Mouse (Mus musculus) liver, adult 2 months (tissue): Measurements from ENCODE around the gene Pspn. TPM values are rescaled to one million over a fixed set of nuclear protein-coding genes. Genes with fewer than 3 reads are reported as not detected.

ENCODE experiments used
- DNase-seq: peaks from one replicate; pipeline ENCODE4 v3.0.0-alpha.2; 2011; ENCODE audit warnings: low read depth, low spot score; ENCODE audit errors: extremely low read depth
- H3K27ac ChIP-seq: fragments of 200-500 bp; replicated peaks from 2 replicates; pipeline ENCODE4 v1.5.1; 2012; ENCODE audit warnings: low read depth, mild to moderate bottlenecking, control low read depth, inconsistent platforms, low read length; ENCODE audit not compliant: insufficient read depth
- H3K27me3 ChIP-seq: fragments of 200-500 bp; 2 replicates; pipeline ENCODE4 v1.6.1; 2012; ENCODE audit warnings: mild to moderate bottlenecking, moderate library complexity, low read length, inconsistent platforms; ENCODE audit not compliant: control insufficient read depth, insufficient read depth
- H3K36me3 ChIP-seq: fragments of 200-500 bp; 2 replicates; pipeline ENCODE4 v1.6.1; 2012; ENCODE audit warnings: low read length, inconsistent platforms; ENCODE audit not compliant: control insufficient read depth, insufficient read depth
- H3K4me1 ChIP-seq: fragments of 200-500 bp; 2 replicates; pipeline ENCODE4 v1.6.1; 2011; ENCODE audit warnings: low read length; ENCODE audit not compliant: control insufficient read depth, insufficient read depth
- H3K4me3 ChIP-seq: fragments of 200-500 bp; 2 replicates; pipeline ENCODE4 v1.5.1; 2011; ENCODE audit warnings: low read depth, mild to moderate bottlenecking, control low read depth, low read length, moderate library complexity; ENCODE audit not compliant: insufficient read depth
- H3K79me2 ChIP-seq: fragments of 200-500 bp; 2 replicates; pipeline ENCODE4 v1.6.1; 2012; ENCODE audit warnings: inconsistent platforms, mild to moderate bottlenecking, low read length, moderate library complexity; ENCODE audit not compliant: control insufficient read depth, insufficient read depth
- H3K9ac ChIP-seq: fragments of 200-500 bp; 2 replicates; pipeline ENCODE4 v1.6.1; 2012; ENCODE audit warnings: low read depth, mild to moderate bottlenecking, control low read depth, inconsistent platforms, low read length
- CTCF ChIP-seq: fragments of 200-500 bp; IDR thresholded peaks from 2 replicates; pipeline ENCODE4 v1.5.1; 2011; ENCODE audit warnings: low read depth, low read length, control low read depth
- POLR2A ChIP-seq: fragments of 200-500 bp; IDR thresholded peaks from 2 replicates; pipeline ENCODE4 v1.6.1; 2011; ENCODE audit warnings: low read length, control low read depth; ENCODE audit not compliant: insufficient read depth; ENCODE audit errors: extremely low read depth
- WGBS: fragments of 180-500 bp; shearing (Covaris S2); methylation state at CpG from one replicate; pipeline ENCODE4 v1.1.7; 2018; 5-methylcytosine and 5-hydroxymethylcytosine counted together
- polyA plus RNA-seq: library from polyadenylated mRNA; depleted of rRNA; stranded (reverse); fragments of >200 nt; gene quantifications from 2 replicates; pipeline ENCODE4 v1.2.3, GENCODE M21; 2012; rRNA removed
- total RNA-seq: library from RNA; depleted of rRNA; stranded (reverse); fragments of >200 nt; gene quantifications from 2 replicates; pipeline ENCODE4 v1.2.3, GENCODE M21; 2014; rRNA removed

Pspn gene
- total RNA-seq: not detected in 2 replicates
- not detected in 2 replicates for polyA plus RNA-seq

GRCm38 (mm10) chr17:56999968-57000609 lies at the start of gene Pspn:
TSS of gene Pspn (minus strand) at chr17:57000018.
- no peak within 1 kb of the TSS for H3K9ac ChIP-seq
- TF ChIP-seq POLR2A (no peak), CTCF (no peak)
- H3K27ac ChIP-seq: no peak within 1 kb of the TSS
- no peaks in the 10 kb centered on the region for H3K27me3 ChIP-seq
- no peaks in the 10 kb centered on the region for H3K79me2 ChIP-seq
- no peak for DNase-seq
- H3K4me1 ChIP-seq: 0 out of 2 replicates have a peak, but pooled peaks cover 2% of the 10 kb centered on the region
- 76% methylated on average over 9 of the region's 9 CpGs for WGBS
- H3K36me3 ChIP-seq: no peaks in the 10 kb centered on the region; the same call in 1 of the 2 replicates
- H3K4me3 ChIP-seq: no peak within 1 kb of the TSS

DNA sequence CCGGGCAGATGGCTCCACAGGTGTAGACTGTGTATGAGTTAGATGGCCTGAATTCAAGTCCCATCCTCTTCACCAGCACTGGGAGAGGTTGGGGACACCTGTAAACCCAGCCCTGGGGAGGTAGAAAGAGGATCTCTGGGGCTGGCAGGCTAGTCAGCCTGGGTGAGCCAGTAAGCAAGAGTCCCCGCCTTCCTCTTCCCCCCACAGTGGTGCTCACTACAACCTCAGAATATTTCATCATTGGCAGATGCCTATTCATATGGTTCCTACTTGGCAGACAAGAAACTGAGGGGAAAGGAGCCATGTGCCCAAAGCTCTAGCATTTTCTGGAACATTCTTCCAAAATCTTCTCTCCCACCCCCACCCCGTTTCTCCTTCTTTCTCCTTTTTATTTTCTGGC lies 49.0 kb upstream of the Pspn start:
- no peak overlapping the region for H3K27ac ChIP-seq
- 93% methylated on average over 3 of the region's 3 CpGs for WGBS
- H3K4me3 ChIP-seq: no peak overlapping the region
- H3K27me3 ChIP-seq: no peaks in the 10 kb centered on the region
- no peak for DNase-seq
- no peak for TF ChIP-seq CTCF
- TF ChIP-seq POLR2A: no peak
- no peak overlapping the region for H3K9ac ChIP-seq
- H3K79me2 ChIP-seq: no peaks in the 10 kb centered on the region
- peaks cover 35% of the 10 kb centered on the region for H3K36me3 ChIP-seq
- no peaks in the 10 kb centered on the region for H3K4me1 ChIP-seq

- H3K27ac ChIP-seq: no peak overlapping the region
- no peaks in the 10 kb centered on the region for H3K4me1 ChIP-seq
- no peaks in the 10 kb centered on the region for H3K27me3 ChIP-seq
- WGBS: 86% methylated on average over 5 of the region's 5 CpGs
- DNase-seq: no peak
- no peaks in the 10 kb centered on the region for H3K79me2 ChIP-seq
- TF ChIP-seq POLR2A: no peak
- TF ChIP-seq CTCF: no peak
- H3K9ac ChIP-seq: no peak overlapping the region
- H3K4me3 ChIP-seq: no peak overlapping the region
- peaks cover 22% of the 10 kb centered on the region for H3K36me3 ChIP-seq
These were observed 47.6 kb upstream of the Pspn start for GRCm38 (mm10) chr17:57047406-57047805.

DNA sequence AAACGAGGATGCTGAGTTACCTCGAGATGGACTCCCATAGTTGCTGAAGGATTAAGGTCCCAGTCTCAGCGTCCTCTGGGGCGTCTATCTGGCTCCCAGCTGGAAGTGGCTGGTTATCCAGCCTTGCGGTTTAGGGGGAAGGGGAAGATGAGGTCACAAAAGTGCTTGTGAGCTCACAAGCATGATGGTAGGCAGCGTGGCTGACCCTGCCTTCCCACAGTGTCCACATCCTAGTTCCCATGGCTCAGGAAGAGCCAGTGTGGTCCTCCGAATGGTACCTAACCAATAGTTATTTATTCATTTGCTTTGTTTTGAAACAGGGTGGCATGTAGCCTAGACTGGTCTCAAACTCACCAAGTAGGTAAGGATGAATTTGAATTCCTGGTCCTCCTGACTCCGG lies 41.7 kb upstream of the Pspn start, which contains the start of gene Slc25a41:
Slc25a41 (minus strand) TSS at position 101 of the 400 bp plus-strand sequence.
- WGBS: 79% methylated on average over 8 of the region's 8 CpGs
- no peak within 1 kb of the TSS for H3K9ac ChIP-seq
- no peaks in the 10 kb centered on the region for H3K79me2 ChIP-seq
- H3K27me3 ChIP-seq: no peaks in the 10 kb centered on the region; the same call in 1 of the 2 replicates
- DNase-seq: no peak
- peaks cover 6% of the 10 kb centered on the region; the same call in 1 of the 2 replicates for H3K36me3 ChIP-seq
- H3K27ac ChIP-seq: no peak within 1 kb of the TSS
- no peak for TF ChIP-seq POLR2A
- TF ChIP-seq CTCF: no peak
- no peaks in the 10 kb centered on the region for H3K4me1 ChIP-seq
- no peak within 1 kb of the TSS for H3K4me3 ChIP-seq

DNA sequence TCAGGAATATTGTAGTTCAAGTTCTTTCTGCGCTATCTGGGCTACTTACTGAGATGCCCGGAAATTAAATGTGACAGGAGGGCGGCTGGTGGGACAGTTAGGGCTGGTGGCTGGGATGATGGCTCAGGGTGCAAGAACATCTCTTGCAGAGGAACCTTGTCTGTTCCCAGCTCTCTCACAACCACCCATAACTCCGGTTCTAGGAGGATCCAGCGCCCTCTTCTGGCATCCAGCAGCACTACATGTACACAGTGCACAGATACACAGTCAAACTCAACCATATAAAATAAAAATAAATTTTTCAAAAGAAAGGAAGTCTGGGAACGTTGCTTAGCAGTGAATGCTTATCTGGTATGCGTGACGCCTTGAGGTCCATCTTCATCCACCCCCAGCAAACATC lies 39.2 kb upstream of the Pspn start:
- Histone ChIP-seq H3K9ac (no peak overlapping the region), H3K79me2 (no peaks in the 10 kb centered on the region), H3K36me3 (no peaks in the 10 kb centered on the region), H3K4me1 (no peaks in the 10 kb centered on the region), H3K27me3 (no peaks in the 10 kb centered on the region; the same call in 1 of the 2 replicates), H3K4me3 (no peak overlapping the region), H3K27ac (no peak overlapping the region)
- WGBS: 47% methylated on average over 8 of the region's 8 CpGs
- no peak for DNase-seq
- TF ChIP-seq CTCF: peak; percentile 21; the same call in 1 of the 2 replicates
- TF ChIP-seq POLR2A: no peak

DNA sequence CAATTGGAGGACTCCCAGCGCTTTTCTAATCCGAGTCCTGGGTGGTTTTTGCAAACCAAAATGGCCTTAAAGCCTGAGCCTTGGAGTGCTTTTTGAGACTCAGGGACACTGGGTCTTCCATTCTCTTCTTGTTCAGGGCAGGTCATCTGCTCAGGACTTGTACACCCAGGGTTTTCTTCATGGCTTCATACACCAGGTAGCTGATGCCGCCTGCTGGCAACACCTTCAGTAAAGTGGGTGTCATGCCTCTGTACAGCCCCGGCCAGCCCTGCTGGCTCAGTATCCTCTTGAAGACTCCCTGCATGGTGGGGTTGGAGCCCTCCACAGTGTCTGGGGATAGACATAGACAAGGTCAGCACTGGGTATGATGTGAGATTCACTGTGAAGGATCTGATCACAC lies 33.0 kb upstream of the Pspn start:
- DNase-seq: no peak
- Histone ChIP-seq H3K36me3 (no peaks in the 10 kb centered on the region), H3K79me2 (peaks cover 8% of the 10 kb centered on the region), H3K9ac (no peak overlapping the region), H3K27ac (no peak overlapping the region), H3K4me1 (peaks cover 8% of the 10 kb centered on the region; the same call in 1 of the 2 replicates), H3K27me3 (no peaks in the 10 kb centered on the region), H3K4me3 (no peak overlapping the region)
- TF ChIP-seq POLR2A: no peak
- TF ChIP-seq CTCF: no peak
- WGBS: 94% methylated on average over 4 of the region's 4 CpGs
